Mouse (Mus musculus) urinary bladder, postnatal 25 days (tissue): ENCODE data around the gene Wfikkn2.

Source experiments
- DNase-seq: peaks from one replicate; pipeline ENCODE4 v3.0.0; 2022; ENCODE audit warnings: low spot score

Wfikkn2 gene

DNA sequence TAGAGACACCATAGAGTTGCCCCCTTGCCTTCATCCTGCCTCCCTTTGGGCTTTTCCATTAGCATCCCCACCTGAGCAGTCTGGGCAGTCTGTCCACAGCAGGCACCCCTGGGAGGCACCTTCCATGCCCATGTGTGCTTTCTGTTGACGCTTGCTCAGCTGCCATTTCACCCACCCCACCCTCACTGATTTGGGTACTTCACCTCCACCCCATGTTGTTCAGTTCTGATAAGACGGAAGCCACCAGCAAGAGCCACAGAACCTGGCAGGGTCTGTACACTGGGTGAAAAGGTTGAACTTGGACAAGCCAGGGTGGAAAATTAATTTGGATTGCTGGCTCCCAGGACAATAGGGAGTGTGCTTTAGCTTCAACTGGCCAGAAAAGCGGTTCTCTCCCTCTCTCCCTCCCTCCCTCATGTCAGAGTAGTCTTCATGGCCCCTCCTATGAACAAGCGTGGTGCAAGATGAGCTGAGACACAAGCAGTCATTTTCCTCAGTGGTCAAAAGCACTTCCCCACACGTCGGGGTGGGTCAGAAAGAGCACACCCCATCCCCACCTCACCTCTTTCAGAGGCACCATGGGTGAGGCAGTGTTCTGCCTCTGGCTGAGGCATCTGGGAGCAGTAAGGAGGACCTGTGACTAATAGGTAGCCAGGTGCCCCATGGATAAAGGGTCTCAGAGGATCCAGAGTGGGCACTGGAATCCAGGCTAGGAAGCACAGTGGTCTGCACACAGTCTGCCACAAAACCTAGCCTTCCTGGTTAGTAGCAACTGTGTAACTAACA, 16.0 kb upstream of the Wfikkn2 start:
- no peak for DNase-seq

DNA sequence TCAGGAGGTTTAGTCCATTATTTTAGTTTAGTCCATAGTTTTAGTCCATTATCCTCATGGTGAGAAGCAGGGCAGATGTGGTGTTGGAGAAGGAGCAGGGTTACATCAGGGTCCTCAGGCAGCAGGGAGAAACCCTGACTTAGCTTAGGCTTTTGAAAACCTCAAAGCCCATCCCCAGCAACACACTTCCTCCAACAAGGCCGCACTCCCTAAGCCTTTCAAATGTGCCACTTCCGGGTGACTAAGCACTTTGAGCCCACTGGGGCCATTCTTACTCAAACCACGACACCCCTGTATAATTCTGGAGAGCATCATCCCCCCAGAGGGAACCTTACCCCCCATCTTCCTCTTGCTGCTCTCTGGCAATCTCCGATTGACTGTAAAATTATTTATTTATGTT, 14.0 kb upstream of the Wfikkn2 start:
- no peak for DNase-seq

DNA sequence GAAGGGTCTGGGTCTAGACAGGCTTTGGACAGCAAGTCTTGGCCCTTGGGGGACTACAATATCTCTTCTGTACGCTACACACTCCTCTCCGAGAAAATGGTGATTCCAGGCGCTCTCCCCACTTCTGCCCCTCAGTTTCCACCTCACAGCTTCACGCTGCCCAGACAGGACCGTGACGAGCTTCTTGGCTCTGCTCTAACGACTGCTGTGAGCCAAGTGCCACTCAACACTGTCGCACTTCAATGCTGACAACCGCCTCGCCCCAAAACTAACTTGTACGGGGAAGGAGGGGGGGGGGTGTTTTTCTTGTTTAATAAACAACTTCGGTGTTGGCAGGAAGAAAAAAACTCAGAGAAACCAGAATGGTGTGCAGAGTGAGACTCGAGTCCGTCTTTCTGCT, 12.2 kb upstream of the Wfikkn2 start:
- DNase-seq, result no peak

DNA sequence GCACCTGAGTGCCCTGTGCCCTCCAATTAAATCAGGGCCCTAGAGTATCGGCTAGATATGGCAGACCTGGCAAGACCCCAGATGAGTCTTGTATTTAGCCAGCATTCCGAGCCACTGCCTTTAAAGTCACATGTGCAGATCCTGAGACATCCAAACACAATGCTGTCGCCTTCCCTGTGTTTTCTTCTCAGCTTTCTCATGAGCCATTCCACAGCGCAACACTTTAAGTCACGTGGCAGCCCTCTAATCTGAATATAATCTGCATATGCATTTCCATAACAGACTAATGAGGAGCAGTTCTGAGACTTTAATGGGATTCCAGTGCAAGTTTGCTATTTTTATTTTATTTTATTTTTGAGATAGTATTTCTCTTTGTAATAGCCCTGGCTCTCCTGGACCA, 9.9 kb upstream of the Wfikkn2 start:
- DNase-seq, result no peak

DNA sequence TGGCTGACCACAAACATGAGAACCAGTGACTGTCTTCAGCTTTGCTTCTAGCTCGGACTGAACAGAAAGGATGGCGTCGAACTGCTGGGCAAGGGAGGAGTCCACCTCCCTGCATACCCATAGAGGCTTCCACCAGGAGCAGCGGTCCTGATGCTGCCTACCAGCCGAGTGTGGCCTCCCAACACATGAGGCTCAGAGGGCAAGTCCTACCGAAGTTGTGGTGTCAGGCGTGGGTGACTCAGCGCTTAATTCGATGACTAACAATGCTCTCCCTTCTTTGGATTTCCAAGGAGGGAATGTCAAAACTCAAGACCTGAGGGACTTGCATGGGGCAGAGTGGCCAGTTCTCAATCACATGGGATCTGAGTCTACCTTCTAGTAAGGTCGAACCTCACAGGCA, 7.9 kb upstream of the Wfikkn2 start:
- DNase-seq, result no peak

DNA sequence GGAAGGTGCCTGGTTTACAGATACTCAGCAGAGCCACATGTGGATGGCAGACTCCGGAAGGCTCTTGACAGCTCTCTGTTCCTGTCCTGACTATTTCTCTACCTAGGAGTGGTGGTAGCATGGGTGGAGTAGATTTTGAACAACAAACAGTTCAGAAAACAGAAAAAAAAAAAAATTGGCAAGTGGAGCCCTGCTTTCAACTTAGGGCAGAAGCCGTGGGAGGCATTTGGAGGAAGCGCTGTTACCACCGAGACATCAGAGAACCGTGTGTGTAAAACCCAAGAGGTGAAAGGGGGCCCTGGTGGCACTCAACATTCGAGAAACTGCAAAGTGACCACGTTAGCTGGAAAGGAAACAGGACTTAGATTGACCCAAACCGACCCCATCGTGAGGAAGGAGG, 7.4 kb upstream of the Wfikkn2 start:
- no peak for DNase-seq

DNA sequence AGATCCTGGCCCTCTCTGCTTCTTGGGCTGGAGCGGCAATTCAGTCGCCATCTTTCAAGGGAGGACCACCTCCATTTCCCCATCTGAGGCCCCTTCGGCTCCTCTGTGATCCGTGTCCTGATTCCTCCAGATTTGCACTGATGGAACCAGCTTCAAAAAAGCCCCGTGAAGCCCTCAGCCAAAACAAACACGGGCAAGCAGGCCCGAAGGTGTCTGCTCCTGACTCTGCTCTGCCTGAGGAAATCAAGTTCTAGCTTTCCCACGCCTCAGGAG, 920 bp upstream of the Wfikkn2 start:
- DNase-seq, result no peak

DNA sequence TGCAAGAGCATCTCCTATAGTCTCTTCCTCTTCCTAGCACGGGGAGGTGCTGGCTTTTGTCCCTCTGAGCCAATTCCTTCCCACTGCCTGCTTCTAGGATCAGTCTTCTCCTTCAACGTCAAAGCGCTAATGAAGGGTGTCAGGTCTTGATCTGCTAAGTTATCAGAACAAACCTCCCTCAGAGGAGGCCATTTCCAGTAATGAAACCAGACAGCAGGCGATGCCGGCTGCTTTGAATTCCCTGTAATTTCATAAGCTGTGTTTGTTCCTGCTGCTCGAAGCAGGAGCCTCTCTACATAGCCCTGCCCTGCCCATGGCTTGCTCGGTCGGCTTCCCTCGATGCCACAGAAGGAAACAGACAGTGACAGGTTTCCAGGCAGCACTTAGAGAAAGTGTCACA, 1.4 kb downstream of the Wfikkn2 start:
- no peak for DNase-seq

DNA sequence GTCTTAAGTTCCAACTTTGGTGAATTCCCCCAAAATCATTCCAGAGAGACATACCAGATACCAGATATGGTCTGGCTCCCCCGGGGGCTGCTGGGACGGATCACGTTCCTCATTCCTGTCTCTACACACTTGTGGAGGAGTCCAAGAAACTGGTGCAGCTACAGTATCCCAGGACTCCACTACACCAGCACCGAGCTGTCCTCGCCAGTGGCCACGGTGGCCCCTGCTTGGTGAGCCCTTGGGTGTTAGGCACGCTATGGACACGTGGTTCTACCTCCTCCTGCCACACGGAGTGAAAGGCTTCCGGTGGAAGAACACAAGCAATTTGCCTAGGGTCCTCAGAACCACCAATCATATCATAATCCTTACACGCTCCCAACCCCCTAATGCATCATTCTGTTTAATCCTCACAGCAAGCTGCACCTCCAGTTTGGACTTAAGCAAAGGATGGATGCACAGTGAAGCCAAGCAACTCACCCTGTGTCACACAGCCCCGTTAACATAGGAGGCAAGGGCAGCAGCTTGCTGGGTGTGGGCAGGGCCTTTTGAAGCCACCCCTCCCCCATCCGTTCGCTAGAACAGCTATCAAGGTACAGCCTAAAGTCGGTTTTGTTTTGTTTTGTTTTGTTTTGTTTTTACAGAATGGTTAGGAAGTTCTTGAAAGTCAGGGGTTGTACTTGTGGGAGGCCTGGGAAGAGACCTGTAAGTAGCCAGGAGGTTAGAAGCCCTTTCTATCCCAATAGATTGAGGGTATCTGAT, 2.2 kb downstream of the Wfikkn2 start:
- no peak for DNase-seq

DNA sequence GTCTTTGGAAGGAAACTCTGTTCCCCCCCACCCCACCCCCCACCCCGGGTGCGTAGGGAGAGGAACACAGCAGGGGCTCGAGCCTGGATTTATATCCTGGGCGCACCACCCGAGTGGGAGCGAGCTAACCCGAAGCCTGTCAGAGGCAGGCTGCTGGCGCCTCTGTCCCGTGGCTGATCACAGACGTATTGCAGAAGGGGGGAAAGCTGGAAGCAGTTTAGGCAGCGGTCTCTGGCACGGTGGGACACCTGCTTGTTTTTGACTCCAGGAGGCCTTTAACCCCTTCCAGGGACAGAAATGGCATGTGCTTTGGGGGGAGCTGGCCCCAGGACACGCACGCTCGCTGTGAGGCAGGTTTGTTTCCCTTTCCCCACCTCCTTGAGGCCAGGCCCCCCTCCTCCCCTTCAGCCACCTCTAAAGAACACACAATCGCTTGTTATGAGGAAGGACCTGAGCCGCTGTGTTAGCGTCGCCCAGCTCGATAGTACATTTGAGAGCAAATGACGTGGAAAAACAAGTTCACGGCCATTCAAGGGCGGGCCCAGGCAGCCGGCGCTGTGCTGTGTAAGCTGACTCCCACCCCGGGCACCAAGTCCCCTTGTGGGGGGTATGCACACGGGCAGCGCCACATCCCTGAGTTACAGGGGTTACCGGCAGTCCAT, 2.9 kb downstream of the Wfikkn2 start:
- DNase-seq, result no peak

DNA sequence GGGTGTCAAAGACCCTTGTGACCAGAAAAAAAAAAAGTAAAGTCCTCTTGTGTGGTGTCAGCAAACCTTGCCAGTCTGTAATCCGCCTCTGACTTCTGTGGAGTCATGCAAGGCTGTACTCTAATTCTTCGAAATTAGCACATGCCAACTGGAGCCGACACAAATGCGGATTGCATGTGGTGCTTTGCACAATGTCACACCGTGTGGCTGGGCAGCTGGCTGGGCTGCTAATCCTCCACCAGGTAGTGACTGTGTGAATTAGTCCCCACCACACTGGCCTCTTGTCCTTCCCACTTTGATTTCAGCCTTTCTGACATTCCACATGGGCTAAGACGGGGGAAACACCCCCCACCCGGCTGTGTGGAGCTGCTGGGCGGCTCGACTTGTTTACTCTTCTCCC, 6.1 kb downstream of the Wfikkn2 start:
- DNase-seq, result no peak

DNA sequence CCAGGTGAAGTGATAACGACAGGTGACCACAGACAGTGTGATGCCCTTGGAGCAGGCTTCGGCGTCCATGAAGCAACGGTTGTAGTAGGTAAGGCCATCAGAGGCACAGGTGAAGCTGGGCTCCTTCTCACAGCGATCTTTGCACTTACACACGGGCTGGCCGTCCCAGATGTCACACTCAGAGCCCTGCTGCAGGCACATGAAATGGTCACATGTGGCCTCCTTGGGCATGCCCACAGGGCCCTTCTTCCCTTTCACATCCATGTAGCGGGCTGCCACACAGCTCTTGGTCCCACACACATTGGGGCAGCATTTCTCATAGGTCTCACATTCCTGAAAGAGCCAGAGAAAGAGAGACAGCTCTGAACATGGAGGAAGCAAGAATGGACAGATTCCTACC, 7.0 kb downstream of the Wfikkn2 start:
- DNase-seq, result no peak

DNA sequence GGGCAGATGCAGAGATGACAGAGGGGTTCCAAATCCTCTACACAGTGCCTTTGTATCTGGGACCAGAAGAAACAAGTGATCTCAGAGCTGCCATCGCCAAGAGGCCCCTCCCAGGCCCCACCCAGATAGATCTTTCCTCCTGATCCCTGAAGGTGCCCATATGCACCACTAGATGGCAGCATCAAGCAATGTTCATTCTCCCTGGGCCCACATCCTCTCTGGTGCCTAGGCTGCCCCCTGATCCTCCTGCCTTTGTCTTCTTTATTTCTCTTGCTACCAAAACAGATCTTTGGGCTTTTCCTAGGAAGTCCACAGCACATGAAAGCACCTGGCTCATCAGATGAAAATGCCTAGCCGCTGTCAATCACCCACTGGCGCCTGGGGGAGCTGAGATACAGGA, 9.7 kb downstream of the Wfikkn2 start:
- DNase-seq, result peak; percentile 59

DNA sequence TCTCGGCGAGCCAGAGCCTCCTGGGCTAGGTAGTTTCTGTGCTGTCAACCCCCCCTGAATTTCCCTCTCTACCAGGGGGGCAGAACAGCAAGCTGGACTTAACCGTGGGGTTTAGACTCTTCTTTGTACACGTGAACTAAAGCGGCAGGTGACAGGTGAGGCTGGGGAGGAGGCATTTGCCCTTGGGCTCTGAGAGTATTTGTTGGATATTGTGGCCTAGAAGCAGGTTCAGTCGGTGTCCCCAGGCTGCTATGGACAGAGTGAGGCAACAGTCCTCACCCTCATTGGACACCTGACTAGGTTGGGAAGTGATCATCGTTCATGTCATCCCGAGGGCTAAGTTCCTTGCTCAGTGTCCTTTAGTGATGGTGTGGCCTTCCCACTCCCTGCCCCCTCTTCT, 10.9 kb downstream of the Wfikkn2 start:
- no peak for DNase-seq

DNA sequence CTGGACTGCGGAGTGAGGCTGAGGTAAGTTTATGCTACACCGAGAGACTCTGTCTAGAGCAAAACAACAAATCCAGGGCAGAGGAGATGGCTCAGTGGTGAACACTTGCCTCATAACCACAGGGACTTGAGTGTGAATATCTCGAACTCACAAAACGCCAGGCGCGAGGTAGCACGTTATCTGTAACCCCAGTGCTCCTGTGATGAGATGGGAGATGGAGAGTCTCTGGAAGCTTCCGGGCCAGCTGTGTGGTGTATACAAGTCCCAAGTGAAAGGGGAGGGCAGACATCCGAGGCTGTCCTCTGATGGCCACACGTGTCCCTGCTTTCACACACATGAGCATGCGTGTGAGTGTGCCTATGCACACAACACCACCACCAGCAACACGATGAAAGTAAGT, 11.4 kb downstream of the Wfikkn2 start:
- no peak for DNase-seq

DNA sequence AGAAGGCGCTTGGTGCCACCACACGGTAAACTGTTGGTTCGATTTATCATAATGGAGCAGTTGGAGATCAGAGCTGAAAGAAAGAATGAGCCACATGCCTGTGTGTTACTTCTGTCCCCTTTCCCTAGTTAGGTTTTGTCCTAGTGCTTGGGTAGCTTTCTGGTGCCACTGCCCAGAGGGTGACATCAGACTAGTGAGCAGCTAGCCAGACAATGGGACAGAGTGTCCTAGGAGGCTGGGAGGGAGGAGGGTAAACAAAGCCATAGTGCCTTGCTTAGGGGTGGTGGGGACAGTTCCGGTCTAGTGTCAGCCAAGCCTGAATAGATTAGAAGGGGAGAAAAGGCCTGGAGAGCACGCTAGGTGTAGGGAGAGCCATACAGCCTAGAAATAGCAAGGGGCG, 12.4 kb downstream of the Wfikkn2 start:
- DNase-seq, result no peak

DNA sequence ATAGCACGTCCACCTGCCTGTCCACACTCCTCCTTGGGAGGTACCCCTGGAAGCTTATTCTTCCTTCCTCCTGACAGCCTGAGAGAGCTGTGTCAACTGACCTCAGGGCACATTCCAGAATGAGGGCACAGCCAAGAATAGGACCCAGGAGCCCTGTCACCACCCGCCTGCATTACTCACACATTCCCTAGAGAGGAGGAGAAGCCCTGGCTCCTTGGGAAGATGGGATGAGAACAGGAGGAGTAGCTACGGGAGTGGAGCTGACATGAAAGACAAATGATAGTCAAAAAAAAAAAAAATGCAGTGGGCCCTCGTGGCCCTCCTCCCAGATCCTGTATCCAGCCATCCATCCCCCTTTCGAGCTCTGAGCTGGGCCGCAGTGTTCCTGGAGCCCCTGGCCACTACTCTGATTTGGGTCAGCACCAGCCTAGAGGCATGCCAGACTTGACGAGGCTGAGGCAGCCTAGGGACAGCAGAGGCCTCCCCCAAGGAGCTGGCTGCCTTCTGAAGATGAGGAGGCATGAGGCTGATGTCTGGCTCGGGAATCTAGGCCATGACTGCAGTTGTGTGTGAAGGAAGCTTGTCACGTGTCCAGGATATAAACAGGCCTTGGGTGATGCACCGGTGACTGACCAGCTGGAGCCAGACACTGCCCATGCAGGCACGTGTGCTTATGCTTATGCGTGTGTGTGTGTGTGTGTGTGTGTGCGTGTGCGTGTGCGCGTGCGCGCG, 13.8 kb downstream of the Wfikkn2 start:
- DNase-seq, result no peak

DNA sequence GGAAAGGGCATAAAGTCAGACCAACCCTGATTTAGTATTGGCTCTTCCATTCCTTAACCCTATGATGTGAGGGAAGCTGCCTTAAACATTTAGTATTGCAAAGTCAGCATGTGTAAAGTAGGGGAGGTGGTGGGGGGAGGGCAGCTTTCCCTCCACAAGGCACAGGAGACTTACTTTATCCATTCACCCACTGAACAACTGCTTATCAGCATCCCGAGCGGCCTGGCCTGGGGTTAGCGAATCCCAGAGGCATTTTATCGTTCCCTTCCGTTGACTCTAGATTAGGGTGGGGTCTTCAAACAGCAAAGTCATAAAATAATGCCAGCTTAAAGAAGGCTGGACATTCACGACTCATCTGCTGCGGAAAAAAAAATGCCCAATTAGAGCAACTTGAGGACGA, 15.6 kb downstream of the Wfikkn2 start:
- DNase-seq, result no peak

DNA sequence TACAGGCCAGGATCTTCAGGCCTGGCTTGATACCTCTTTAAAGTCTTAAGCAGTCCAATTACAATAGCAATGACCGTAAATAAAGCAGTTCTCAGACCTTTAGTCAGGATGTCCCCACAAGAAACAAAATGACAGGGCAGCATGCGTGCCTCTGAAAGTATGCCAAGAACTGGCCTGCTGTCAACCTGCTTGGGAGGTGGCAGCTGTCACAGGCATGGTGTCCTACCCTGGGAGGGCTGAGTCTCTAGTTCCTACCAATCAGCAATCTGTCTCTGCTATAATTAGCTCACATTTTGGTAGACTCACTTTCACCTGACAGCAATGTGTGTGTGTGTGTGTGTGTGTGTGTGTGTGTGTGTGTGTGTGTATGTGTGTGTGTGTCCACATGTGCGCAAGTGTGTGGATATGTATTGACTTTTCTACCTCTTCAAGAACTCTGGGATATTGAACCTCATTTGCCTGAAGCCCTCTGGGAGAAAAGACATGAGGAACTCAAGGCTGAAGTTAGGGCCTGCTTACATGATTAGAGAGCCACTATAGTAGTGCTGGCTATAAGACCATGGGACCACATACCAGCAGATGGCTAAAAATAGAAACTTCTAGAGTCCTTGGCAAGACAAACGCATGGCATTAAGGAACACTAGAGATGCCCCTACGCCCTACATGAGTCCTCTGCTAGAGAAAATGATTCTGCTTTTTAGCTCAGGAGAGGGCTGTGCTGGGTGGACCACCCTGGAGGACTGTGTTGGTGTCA, 16.4 kb downstream of the Wfikkn2 start:
- no peak for DNase-seq

DNA sequence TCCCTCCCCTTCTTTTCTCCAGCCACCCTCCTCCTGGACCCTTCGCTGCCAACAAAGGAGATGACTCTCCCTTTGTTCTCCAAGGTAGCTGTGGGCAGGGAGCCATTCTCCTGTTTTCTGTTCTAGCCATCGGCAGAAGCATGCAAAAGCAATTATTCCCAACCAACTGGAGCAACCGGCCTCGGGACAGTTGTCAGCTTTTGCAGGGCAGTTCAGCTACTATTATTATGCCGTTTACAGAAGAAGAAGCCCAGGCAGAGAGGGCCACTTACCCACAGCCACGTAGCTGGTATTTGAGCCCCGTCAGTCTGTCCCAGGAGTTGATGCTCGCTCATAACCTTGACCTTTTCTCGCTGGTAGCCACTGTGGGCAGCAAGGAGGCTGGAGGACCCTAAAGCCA, 17.4 kb downstream of the Wfikkn2 start:
- no peak for DNase-seq

DNA sequence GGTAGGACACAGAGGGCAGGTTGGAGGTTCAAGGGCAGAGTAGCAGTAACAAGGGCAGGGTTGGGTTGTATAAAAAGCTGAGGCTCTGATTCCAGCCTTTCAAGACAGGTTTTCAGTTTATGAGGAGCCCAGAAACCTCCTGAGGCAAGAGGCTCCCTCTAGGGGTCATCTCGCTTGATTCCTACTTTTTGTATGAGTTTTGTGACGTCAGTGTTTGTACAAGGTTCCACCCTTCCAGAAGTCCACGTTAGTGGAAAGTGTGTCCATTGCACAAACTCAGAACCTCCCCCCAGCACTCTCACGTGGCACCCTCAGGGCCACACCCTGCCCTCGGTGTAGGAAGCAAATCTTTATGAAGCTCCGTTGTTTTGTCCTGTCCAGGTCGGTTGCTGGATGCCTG, 19.8 kb downstream of the Wfikkn2 start:
- peak; percentile 45 for DNase-seq

DNA sequence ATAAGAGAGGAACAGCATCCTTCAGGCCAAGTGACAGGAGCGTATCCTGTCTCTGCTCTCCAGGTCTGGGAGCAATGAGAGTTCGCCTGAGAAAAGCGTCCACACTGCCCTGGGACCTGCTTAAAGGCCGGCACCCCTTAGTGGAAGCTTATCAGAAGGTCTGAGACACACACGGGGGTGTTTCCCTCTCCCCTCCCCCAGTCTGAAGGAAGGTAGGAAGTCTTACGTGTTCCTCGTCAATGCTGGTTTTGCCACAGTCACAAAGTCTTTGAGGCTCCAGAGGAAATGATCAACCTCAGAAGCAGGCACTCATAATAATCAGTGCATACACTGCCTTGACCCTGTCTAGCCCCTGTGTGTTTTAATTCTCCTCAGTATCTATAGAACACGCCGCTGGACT, 22.3 kb downstream of the Wfikkn2 start:
- DNase-seq, result no peak
